Mouse (Mus musculus) C2C12 (cell line): ENCODE measurements around the gene Gria4. TPM values are rescaled to one million over a fixed set of nuclear protein-coding genes. Genes with fewer than 3 reads are reported as not detected.
"Not testable (repeated sequence)": the region's sequence is repeated elsewhere in the genome, so short reads cannot be mapped to it uniquely, and the experiment has no call there.

ENCODE experiments used
- H3K27me3 ChIP-seq: one replicate; pipeline ENCODE4 v1.6.1; 2011; ENCODE audit not compliant: control insufficient read depth, insufficient read depth, insufficient read length
- H3K36me3 ChIP-seq: one replicate; pipeline ENCODE4 v1.6.1; 2011; ENCODE audit not compliant: control insufficient read depth, insufficient read depth
- H3K4me3 ChIP-seq: one replicate; pipeline ENCODE4 v1.5.1; 2011; ENCODE audit warnings: mild to moderate bottlenecking, control low read depth; ENCODE audit not compliant: poor library complexity, insufficient read depth, severe bottlenecking
- H3K79me2 ChIP-seq: one replicate; pipeline ENCODE4 v1.6.1; 2011; ENCODE audit not compliant: control insufficient read depth, insufficient read depth
- H3K79me3 ChIP-seq: one replicate; pipeline ENCODE4 v1.6.1; 2011; ENCODE audit warnings: low read depth, control low read depth
- H3ac ChIP-seq: one replicate; pipeline ENCODE3; 2011; ENCODE audit warnings: low read depth; ENCODE audit not compliant: control insufficient read depth, insufficient read length
- CEBPB ChIP-seq: IDR thresholded peaks from one replicate; pipeline ENCODE4 v1.6.1; 2011; ENCODE audit warnings: low read depth, mild to moderate bottlenecking, control low read depth, moderate library complexity
- CTCF ChIP-seq: IDR thresholded peaks from one replicate; pipeline ENCODE4 v1.5.1; 2011; ENCODE audit not compliant: control insufficient read depth, insufficient read depth, insufficient read length
- FOSL1 ChIP-seq: IDR thresholded peaks from one replicate; pipeline ENCODE4 v1.8.0; 2011; ENCODE audit warnings: mild to moderate bottlenecking, low read length; ENCODE audit not compliant: poor library complexity, insufficient read depth, severe bottlenecking
- MAX ChIP-seq: IDR thresholded peaks from one replicate; pipeline ENCODE4 v1.6.1; 2011; ENCODE audit warnings: mild to moderate bottlenecking, control low read depth
- MYOD1 ChIP-seq: IDR thresholded peaks from one replicate; pipeline ENCODE4 v1.6.1; 2011; ENCODE audit warnings: low read depth; ENCODE audit not compliant: control insufficient read depth, insufficient read length
- MYOG ChIP-seq: IDR thresholded peaks from one replicate; pipeline ENCODE4 v1.6.1; 2011; ENCODE audit not compliant: control insufficient read depth, insufficient read length; ENCODE audit errors: extremely low read depth
- USF1 ChIP-seq: IDR thresholded peaks from one replicate; pipeline ENCODE4 v1.6.1; 2011; ENCODE audit warnings: low read depth, mild to moderate bottlenecking, control low read depth, moderate library complexity
- long read RNA-seq, 2 experiments: library from polyadenylated mRNA; unstranded; transcript quantifications; one replicate each; pipeline ENCODE4 v2.0.0; 2019 to 2020
- polyA plus RNA-seq: library from polyadenylated mRNA; unstranded; fragments of >200 nt; fragmentation: generic; extraction: Trizol; gene quantifications from one replicate; pipeline ENCODE4 v1.2.1, GENCODE M21; 2012; ENCODE audit warnings: missing spikeins

The Gria4 gene
- polyA plus RNA-seq: not detected
- long read RNA-seq, experiment 1: 0 reads
- long read RNA-seq, experiment 2: 0 reads

- Histone ChIP-seq H3K79me2 (no peaks in the 10 kb centered on the region), H3K27me3 (no peaks in the 10 kb centered on the region), H3K79me3 (no peaks in the 10 kb centered on the region), H3ac (no peak within 1 kb of the TSS), H3K4me3 (no peak within 1 kb of the TSS), H3K36me3 (no peaks in the 10 kb centered on the region)
- TF ChIP-seq CEBPB: no peak
- no peak for TF ChIP-seq FOSL1
Observed at GRCm38 (mm10) chr9:4795544-4796288, at the start of gene Gria4. TSS of gene Gria4 (minus strand) at chr9:4796234.

GRCm38 (mm10) chr9:4810941-4811340 is 14.9 kb upstream of the Gria4 start:
- not testable (repeated sequence) for H3K36me3 ChIP-seq, H3K79me2 ChIP-seq, H3ac ChIP-seq, H3K27me3 ChIP-seq, H3K4me3 ChIP-seq, H3K79me3 ChIP-seq

- H3K79me3 ChIP-seq: no peaks in the 10 kb centered on the region
- H3K36me3 ChIP-seq: no peaks in the 10 kb centered on the region
- H3K79me2 ChIP-seq: no peaks in the 10 kb centered on the region
- H3K4me3 ChIP-seq: no peak overlapping the region
- TF ChIP-seq MYOG: no peak
- no peak for TF ChIP-seq USF1
- no peak for TF ChIP-seq MYOD1
- no peak for TF ChIP-seq FOSL1
- TF ChIP-seq MAX: no peak
- no peak for TF ChIP-seq CTCF
- no peak for TF ChIP-seq CEBPB
- no peaks in the 10 kb centered on the region for H3K27me3 ChIP-seq
- H3ac ChIP-seq: no peak overlapping the region
Observed at GRCm38 (mm10) chr9:4803151-4803755, 7.2 kb upstream of the Gria4 start.

GRCm38 (mm10) chr9:4797396-4797795 is 1.4 kb upstream of the Gria4 start:
- TF ChIP-seq CTCF (no peak), FOSL1 (no peak), MAX (no peak), MYOG (no peak), CEBPB (no peak)
- Histone ChIP-seq H3K4me3 (no peak overlapping the region), H3ac (no peak overlapping the region), H3K36me3 (no peaks in the 10 kb centered on the region), H3K79me3 (no peaks in the 10 kb centered on the region), H3K79me2 (no peaks in the 10 kb centered on the region), H3K27me3 (no peaks in the 10 kb centered on the region)

GRCm38 (mm10) chr9:4796289-4796645 is 233 bp upstream of the Gria4 start:
- Histone ChIP-seq H3K36me3 (no peaks in the 10 kb centered on the region), H3K79me2 (no peaks in the 10 kb centered on the region), H3K79me3 (no peaks in the 10 kb centered on the region), H3ac (no peak overlapping the region), H3K27me3 (no peaks in the 10 kb centered on the region), H3K4me3 (no peak overlapping the region)
- no peak for TF ChIP-seq MYOD1
- TF ChIP-seq USF1: no peak
- no peak for TF ChIP-seq CEBPB
- no peak for TF ChIP-seq MYOG
- TF ChIP-seq CTCF: no peak
- no peak for TF ChIP-seq MAX
- no peak for TF ChIP-seq FOSL1

- Histone ChIP-seq H3ac (no peak overlapping the region), H3K4me3 (no peak overlapping the region)
- TF ChIP-seq USF1 (no peak), CTCF (no peak), MYOG (no peak), CEBPB (no peak), MAX (no peak), FOSL1 (no peak), MYOD1 (no peak)
Observed at GRCm38 (mm10) chr9:4795075-4795474, 959 bp downstream of the Gria4 start.

More at GRCm38 (mm10) chr9:4795075-4795474, 959 bp downstream of the Gria4 start:
- Histone ChIP-seq H3K79me3 (no peaks in the 10 kb centered on the region), H3K36me3 (no peaks in the 10 kb centered on the region), H3K79me2 (no peaks in the 10 kb centered on the region), H3K27me3 (no peaks in the 10 kb centered on the region)
